Mouse (Mus musculus) brain, embryonic 14.5 days (tissue): ENCODE measurements around the gene Sfrp5. TPM values are rescaled to one million over a fixed set of nuclear protein-coding genes. Genes with fewer than 3 reads are reported as not detected.

Experiments
- DNase-seq: peaks from one replicate; pipeline ENCODE4 v3.0.0-alpha.2; 2011; ENCODE audit warnings: low read depth
- CTCF ChIP-seq: fragments of 200-500 bp; IDR thresholded peaks from 2 replicates; pipeline ENCODE4 v1.5.1; 2012; ENCODE audit warnings: inconsistent platforms, mild to moderate bottlenecking, moderate library complexity, borderline replicate concordance; ENCODE audit not compliant: insufficient read depth, insufficient read length; ENCODE audit errors: extremely low read depth
- POLR2A ChIP-seq: fragments of 200-500 bp; IDR thresholded peaks from 2 replicates; pipeline ENCODE4 v1.6.1; 2012; ENCODE audit warnings: mild to moderate bottlenecking, inconsistent platforms, borderline replicate concordance; ENCODE audit not compliant: poor library complexity, insufficient read depth, insufficient read length, severe bottlenecking; ENCODE audit errors: extremely low read depth
- polyA plus RNA-seq: library from polyadenylated mRNA; depleted of rRNA; stranded (reverse); fragments of >200 nt; gene quantifications from 2 replicates; pipeline ENCODE4 v1.2.3, GENCODE M21; 2012

The Sfrp5 gene
- polyA plus RNA-seq, 1 experiment, result 4.5 TPM

GRCm38 (mm10) chr19:42217374-42217763 is 15.3 kb upstream of the Sfrp5 start:
- peak; percentile 84 for TF ChIP-seq CTCF
- no peak for TF ChIP-seq POLR2A
- peak; percentile 80 for DNase-seq

DNA sequence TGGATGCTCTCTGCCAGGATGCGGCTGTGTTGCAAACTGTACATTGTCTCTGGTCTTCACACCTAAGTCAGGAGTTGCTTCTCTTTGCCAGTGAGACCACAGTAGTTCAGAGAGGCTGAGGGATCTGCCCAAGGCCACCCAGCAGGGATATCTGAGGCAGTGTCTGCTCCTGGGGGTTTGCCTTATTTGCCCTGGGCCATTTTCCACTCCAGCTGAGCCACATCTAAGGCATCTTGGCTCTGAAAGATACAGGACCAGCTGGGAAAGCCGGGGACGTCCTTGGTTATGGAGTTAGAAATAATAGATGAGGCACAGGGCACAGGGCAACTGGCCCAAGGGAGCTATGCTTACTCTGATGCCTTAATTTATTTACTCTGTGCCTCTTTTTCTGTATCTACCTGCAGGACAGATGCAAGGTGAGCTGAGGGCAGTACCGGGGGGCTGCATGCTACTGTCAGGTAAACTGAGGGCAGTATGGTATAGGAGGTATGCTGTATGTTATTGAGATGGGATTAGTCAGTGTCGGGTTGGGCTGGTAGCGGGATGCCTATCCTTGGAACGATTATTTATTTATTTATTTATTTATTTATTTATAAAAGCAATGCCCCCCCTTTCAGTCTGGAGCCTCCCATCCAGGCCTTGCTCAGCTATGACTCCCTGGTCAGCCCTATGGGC is 14.8 kb upstream of the Sfrp5 start:
- TF ChIP-seq POLR2A (no peak), CTCF (no peak)
- DNase-seq, result no peak

DNA sequence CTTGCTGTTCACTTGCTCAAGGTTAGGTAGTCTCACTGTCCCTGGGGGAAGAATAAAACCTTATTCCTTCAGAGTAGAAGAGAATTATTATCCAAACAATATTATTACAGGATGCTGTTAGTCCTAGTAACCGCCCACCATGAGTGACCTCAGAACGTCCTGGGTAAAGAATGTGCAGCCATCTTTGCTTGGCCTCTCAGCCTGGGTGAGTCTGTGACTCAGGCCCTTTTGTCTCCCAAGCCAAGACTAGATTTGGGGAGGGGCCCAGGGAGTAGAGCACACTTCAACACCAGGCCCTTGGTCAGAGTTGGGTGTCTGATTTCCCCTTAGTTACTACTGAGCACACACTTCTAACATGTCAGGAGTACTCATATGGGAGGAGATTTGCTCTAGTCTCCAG is 12.5 kb upstream of the Sfrp5 start:
- no peak for TF ChIP-seq POLR2A
- no peak for TF ChIP-seq CTCF
- DNase-seq, result no peak

GRCm38 (mm10) chr19:42211936-42212335 is 9.9 kb upstream of the Sfrp5 start:
- TF ChIP-seq POLR2A, result no peak
- TF ChIP-seq CTCF, result no peak
- no peak for DNase-seq

GRCm38 (mm10) chr19:42209976-42210375 is 7.9 kb upstream of the Sfrp5 start:
- TF ChIP-seq CTCF (no peak), POLR2A (no peak)
- DNase-seq, result no peak

GRCm38 (mm10) chr19:42209485-42209884 is 7.4 kb upstream of the Sfrp5 start:
- DNase-seq, result peak; percentile 31
- TF ChIP-seq CTCF, result no peak
- no peak for TF ChIP-seq POLR2A

DNA sequence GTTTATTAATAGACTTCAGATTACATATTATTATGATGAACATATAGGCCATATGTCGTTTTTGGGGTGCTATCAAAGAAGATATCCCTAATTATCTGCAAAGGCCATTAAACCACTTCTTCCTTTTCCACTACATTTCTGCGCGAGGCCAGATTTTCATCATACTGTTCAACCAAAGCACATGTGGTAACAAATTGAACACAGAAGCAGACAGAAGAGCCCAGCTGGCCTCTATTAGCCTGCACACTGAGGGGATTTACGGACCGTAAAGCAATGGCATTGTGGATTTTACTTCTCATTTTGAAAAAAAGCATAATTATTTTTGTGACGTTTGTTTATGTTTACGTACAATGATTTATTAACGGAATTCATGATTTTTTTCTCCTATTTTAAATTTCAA is 3.1 kb upstream of the Sfrp5 start:
- TF ChIP-seq POLR2A (no peak), CTCF (no peak)
- DNase-seq, result no peak

DNA sequence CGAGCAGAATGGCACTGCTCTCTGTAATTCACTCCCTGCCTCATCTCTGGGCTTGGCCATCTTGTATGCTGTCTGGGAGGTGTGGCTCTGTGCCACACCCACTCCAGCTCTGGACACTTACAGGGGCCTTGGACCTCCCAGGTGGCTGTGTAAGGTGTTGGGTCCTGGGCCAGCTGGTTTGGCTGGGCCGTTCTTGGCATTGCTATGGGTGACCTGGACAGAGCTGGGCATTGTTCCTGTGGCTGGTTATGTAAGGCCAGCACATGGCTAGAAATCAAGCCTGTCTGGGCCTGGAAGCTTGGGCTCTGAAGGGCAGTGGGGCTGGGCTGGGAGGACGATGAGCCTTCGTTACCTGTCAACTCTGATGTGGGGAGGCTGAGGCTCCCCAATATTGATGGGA is 2.3 kb upstream of the Sfrp5 start:
- TF ChIP-seq CTCF (no peak), POLR2A (no peak)
- DNase-seq, result no peak

DNA sequence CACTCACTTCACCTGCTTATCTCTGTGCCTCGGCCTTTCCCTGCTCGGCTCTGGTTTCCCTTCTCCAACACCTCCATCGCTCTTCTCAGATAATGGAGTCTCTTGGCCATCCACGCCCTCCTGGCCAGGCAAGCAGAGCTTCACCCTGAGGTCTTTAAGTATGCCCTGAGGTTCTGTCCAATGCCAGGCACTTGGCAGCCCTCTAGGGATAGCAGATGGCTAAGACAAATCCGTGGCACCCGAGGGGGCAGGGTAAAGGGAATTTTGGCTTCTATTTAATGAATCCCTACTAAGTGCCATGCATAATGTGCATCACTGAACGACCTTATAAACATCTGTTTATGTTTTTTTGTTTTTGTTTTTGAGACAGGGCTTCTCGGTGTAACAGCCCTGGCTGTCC is 415 bp upstream of the Sfrp5 start:
- no peak for TF ChIP-seq POLR2A
- no peak for TF ChIP-seq CTCF

GRCm38 (mm10) chr19:42198026-42198425 is 4.0 kb downstream of the Sfrp5 start:
- TF ChIP-seq POLR2A (no peak), CTCF (no peak)
- DNase-seq, result no peak

More for the DNA sequence above, 415 bp upstream of the Sfrp5 start:
- no peak for DNase-seq

- DNase-seq, result peak; percentile 29
- peak; percentile 35; the same call in 1 of the 2 replicates for TF ChIP-seq CTCF
- no peak for TF ChIP-seq POLR2A
Observed at GRCm38 (mm10) chr19:42197066-42197465, 5.0 kb downstream of the Sfrp5 start.

DNA sequence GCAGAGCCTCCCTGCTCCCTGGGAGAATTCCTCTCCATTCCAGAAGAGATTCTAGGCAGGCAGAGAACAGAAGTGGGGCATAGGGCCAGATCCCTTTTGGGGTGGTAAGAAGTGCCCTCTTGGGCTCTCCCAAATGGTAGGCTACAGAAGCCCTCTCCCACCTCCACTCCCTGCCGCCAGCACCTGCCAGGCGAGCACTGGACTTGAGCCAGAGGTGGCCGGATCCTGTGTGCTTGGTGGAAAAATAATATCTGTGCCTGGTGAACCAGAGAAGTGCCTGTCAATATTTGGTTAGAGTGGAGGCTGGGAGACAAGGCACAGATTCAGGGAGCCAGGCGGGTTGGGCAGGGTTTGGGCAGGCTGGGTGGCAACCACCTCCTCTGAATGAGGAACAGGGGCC is 5.7 kb downstream of the Sfrp5 start:
- no peak for DNase-seq
- TF ChIP-seq CTCF, result no peak
- TF ChIP-seq POLR2A, result no peak

- peak; percentile 31 for DNase-seq
- TF ChIP-seq CTCF (no peak), POLR2A (no peak)
Observed at GRCm38 (mm10) chr19:42193311-42193710, 8.7 kb downstream of the Sfrp5 start.

GRCm38 (mm10) chr19:42190494-42190893 is 11.6 kb downstream of the Sfrp5 start:
- TF ChIP-seq POLR2A (no peak), CTCF (peak; percentile 86)
- peak; percentile 55 for DNase-seq
